Mouse (Mus musculus): ENCODE measurements at regions not wholly inside any gene's neighbourhood (a gene's known extent, or its start where the extent isn't known, plus 50 kb on each side); places are given as distances from the start of the nearest gene placed in this dataset.

- DNase-seq: peak in 1 of 2 experiments; percentile 5
These were observed 1389.0 kb upstream of the Acvr2a start for GRCm38 (mm10) chr2:47424910-47425309.

DNA sequence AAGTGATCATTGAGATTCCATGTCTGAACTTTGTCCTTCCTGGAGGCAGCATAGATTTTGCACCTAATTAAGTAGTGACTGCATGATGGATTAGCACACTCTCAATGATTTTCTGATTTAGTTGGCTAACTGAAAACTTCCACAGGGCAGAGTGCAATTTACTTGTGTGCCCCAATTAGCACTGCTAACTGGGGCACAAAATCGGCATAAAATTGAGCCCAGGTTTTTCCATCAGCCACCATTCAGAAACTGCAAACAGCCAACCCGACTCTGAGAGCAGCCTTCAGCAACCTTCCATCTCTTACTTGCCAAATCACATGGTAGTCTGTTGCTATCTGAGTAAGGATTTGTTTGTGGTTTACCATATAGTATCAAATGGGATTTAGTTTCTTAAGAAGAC lies 1384.1 kb upstream of the Acvr2a start:
- no peak for DNase-seq

DNA sequence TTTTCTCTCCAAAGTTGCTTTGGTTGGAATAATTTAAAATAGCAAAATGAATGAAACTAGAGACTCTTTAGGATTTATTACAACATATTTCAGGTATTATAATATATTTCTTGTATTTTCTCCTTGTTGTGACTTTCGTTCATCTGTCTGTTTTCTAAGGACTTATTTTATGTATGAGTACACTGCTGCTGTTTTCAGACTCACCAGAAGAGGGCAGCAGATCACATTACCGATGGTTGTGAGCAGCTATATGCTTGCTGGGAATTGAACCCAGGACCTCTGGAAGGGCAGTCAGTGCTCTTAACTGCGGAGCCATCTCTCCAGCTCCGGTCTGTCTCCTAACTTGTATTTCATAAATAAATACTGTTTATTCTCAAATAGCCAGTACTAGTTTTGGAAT lies 1347.9 kb upstream of the Acvr2a start:
- DNase-seq: peak; percentile 4 to 7

DNA sequence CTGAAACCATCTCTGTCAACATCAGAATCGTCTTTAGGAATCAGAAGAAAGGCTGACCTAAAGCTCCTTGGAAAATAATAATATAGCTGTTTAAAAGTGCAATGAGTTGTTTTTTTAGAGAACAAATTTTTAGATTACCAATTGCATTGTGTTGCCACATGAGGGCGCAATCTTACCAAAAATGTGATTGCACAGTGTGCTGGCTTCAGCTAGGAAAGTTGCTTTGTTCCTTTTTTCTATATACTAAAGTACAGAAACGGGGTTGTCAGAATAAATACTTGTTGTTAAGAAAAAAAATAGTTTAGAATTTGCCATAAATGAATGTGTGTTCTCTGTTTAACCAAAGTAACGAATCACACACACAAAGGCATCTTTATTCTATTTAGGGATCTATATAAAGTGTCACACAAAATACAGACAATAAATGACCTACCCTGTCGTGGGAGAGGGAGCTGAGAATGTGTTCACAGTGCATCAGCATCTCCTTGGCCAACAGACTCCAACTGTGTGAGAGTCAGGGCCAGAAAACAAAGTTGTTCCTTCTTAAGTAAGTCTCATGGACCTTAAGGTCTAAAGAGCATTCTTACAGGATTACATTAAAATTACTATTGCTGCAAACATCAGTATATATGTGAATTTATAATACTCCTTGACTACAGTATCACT lies 1321.9 kb upstream of the Acvr2a start:
- peak; percentile 5 to 38 for DNase-seq
